Mouse (Mus musculus): Measurements from ENCODE around the gene Senp7. TPM values are rescaled to one million over a fixed set of nuclear protein-coding genes. Genes with fewer than 3 reads are reported as not detected.

Senp7 gene
- total and polyA plus RNA-seq, 2 experiments from 2014 or later: 23.8 to 31.3 TPM

GRCm38 (mm10) chr16:56038090-56038489, 10.0 kb upstream of the Senp7 start:
- ATAC-seq (no peak), DNase-seq (ENCODE audit: low spot score) (no peak)
- peaks cover 12% of the 10 kb centered on the region; the same call in 1 of the 2 replicates for H3K36me3 ChIP-seq (ENCODE audit: insufficient read depth, low read length)
- peak overlapping the region; percentile 66 for H3K4me3 ChIP-seq (ENCODE audit: low read length)
- 27% methylated on average over 8 of the region's 8 CpGs for WGBS
- peak overlapping the region; percentile 79 for H3K4me2 ChIP-seq (ENCODE audit: low read depth, low read length)
- no peak for TF ChIP-seq CTCF (IDR thresholded peaks at IDR 0.05; ENCODE audit: low read depth)
- H3K9ac ChIP-seq (replicated peaks; ENCODE audit: low read length): peak overlapping the region; percentile 69
- peaks cover 6% of the 10 kb centered on the region for H3K4me1 ChIP-seq (ENCODE audit: insufficient read depth, low read length)
- H3K27me3 ChIP-seq (ENCODE audit: insufficient read depth, low read length): no peaks in the 10 kb centered on the region
- peak overlapping the region; percentile 95 for H3K27ac ChIP-seq
- H3K9me3 ChIP-seq (ENCODE audit: low read length): no peaks in the 10 kb centered on the region

DNA sequence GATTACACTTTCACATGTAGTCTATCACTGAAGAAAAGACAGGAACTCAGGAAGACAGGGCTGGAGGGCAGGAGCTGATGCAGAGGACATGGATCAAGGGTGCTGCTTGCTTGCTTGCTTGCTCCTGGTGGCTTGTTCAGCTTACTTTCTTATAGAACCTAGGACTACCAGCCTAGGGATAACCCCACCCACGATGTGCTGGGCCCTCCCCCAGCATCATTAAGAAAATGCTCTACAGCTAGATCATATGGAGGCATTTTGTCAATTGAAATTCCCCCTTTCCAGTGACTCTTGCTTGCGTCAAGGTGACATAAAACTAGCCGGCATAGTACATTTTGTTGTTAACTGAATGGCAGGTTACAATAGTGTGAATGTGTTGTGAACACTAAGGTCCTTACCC, 7.8 kb downstream of the Senp7 start:
- WGBS: 82% methylated on average over 3 of the region's 3 CpGs
- Histone ChIP-seq H3K9ac (replicated peaks; ENCODE audit: low read length) (no peak overlapping the region), H3K9me3 (ENCODE audit: low read length) (no peaks in the 10 kb centered on the region)

DNA sequence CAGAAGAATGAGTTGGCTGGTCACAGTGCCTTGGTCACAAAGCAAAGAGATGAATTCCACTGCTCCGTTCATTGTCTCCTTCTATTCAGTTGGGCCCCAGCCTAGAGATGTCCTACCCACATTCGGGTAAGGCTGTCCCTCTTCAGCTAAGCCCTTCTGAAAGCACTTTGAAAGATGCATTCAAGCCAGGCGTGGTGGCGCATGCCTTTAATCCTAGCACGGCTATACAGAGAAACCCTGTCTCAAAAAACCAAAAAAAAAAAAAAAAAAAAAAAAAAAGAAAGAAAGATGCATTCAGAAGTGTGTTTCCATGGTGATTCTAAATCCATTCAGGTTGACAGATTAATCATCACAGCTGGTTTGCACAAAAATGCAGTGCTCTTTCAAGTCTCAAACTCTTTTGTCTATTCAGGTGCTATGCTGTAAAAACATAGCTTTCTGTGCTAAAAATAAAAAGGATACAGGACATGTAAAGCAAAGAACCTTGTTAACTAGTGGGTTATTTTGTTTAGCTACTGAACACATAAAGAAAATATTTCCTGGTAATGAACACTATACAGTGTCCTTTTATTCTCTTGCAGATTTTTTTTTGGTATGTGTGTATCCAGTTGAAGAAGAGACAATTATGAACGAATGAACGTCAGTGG, 8.9 kb downstream of the Senp7 start:
- TF ChIP-seq CTCF (IDR thresholded peaks at IDR 0.05; ENCODE audit: low read depth): no peak
- peak; percentile 72 for ATAC-seq
- WGBS: 18% methylated on average over 7 of the region's 7 CpGs
- H3K4me1 ChIP-seq (ENCODE audit: insufficient read depth, low read length): no peaks in the 10 kb centered on the region
- H3K27me3 ChIP-seq (ENCODE audit: insufficient read depth, low read length): no peaks in the 10 kb centered on the region
- DNase-seq (ENCODE audit: low spot score): peak; percentile 30
- H3K4me3 ChIP-seq (ENCODE audit: low read length): no peak overlapping the region
- H3K9ac ChIP-seq (replicated peaks; ENCODE audit: low read length): no peak overlapping the region
- H3K36me3 ChIP-seq (ENCODE audit: insufficient read depth, low read length): no peaks in the 10 kb centered on the region
- H3K27ac ChIP-seq: peak overlapping the region; percentile 45; the same call in 1 of the 2 replicates
- no peaks in the 10 kb centered on the region for H3K9me3 ChIP-seq (ENCODE audit: low read length)
- no peak overlapping the region for H3K4me2 ChIP-seq (ENCODE audit: low read depth, low read length)

More for the DNA sequence above, 7.8 kb downstream of the Senp7 start:
- Histone ChIP-seq H3K27me3 (ENCODE audit: insufficient read depth, low read length) (no peaks in the 10 kb centered on the region), H3K4me3 (ENCODE audit: low read length) (no peak overlapping the region), H3K36me3 (ENCODE audit: insufficient read depth, low read length) (no peaks in the 10 kb centered on the region), H3K4me2 (ENCODE audit: low read depth, low read length) (no peak overlapping the region), H3K27ac (no peak overlapping the region), H3K4me1 (ENCODE audit: insufficient read depth, low read length) (no peaks in the 10 kb centered on the region)
- no peak for ATAC-seq
- no peak for TF ChIP-seq CTCF (IDR thresholded peaks at IDR 0.05; ENCODE audit: low read depth)
- no peak for DNase-seq (ENCODE audit: low spot score)

DNA sequence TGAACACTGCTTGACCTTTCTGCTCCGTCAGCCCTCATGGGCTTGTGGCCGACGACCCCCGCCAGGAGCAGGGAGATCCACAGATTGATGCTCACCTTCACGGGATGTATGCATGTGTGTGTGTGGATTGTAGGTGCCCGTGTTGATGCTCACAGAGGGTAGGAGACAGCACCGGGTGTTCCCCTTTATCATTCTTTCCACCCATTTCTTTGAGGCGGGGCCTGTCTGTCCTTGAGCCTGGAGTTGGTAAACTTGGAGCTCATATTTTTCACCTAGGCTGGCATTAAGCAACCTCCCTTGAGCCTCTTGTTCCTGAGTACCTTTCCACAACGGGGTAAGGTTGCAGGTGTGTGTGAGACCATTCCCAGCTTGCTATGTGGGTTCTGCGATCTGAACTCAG, 10.0 kb downstream of the Senp7 start:
- 0 out of 2 replicates have a peak overlapping the region, but pooled peaks have one; percentile 45 for H3K27ac ChIP-seq
- ATAC-seq: no peak

GRCm38 (mm10) chr16:56061995-56062594, 14.0 kb downstream of the Senp7 start:
- TF ChIP-seq CTCF (IDR thresholded peaks at IDR 0.05; ENCODE audit: low read depth): no peak
- H3K27ac ChIP-seq: no peak overlapping the region
- no peaks in the 10 kb centered on the region for H3K36me3 ChIP-seq (ENCODE audit: insufficient read depth, low read length)
- no peaks in the 10 kb centered on the region for H3K9me3 ChIP-seq (ENCODE audit: low read length)
- ATAC-seq (no peak), DNase-seq (ENCODE audit: low spot score) (no peak)
- H3K4me3 ChIP-seq (ENCODE audit: low read length): no peak overlapping the region
- no peak overlapping the region for H3K9ac ChIP-seq (replicated peaks; ENCODE audit: low read length)
- no peaks in the 10 kb centered on the region for H3K27me3 ChIP-seq (ENCODE audit: insufficient read depth, low read length)
- H3K4me2 ChIP-seq (ENCODE audit: low read depth, low read length): no peak overlapping the region
- H3K4me1 ChIP-seq (ENCODE audit: insufficient read depth, low read length): no peaks in the 10 kb centered on the region
- WGBS: 74% methylated on average over 7 of the region's 7 CpGs

More for the DNA sequence above, 10.0 kb downstream of the Senp7 start:
- Histone ChIP-seq H3K9ac (replicated peaks; ENCODE audit: low read length) (no peak overlapping the region), H3K4me1 (ENCODE audit: insufficient read depth, low read length) (no peaks in the 10 kb centered on the region), H3K9me3 (ENCODE audit: low read length) (no peaks in the 10 kb centered on the region), H3K27me3 (ENCODE audit: insufficient read depth, low read length) (no peaks in the 10 kb centered on the region), H3K36me3 (ENCODE audit: insufficient read depth, low read length) (no peaks in the 10 kb centered on the region), H3K4me3 (ENCODE audit: low read length) (no peak overlapping the region), H3K4me2 (ENCODE audit: low read depth, low read length) (no peak overlapping the region)
- WGBS: 64% methylated on average over 10 of the region's 10 CpGs
- no peak for TF ChIP-seq CTCF (IDR thresholded peaks at IDR 0.05; ENCODE audit: low read depth)
- DNase-seq (ENCODE audit: low spot score): no peak

GRCm38 (mm10) chr16:56062981-56063380, 14.8 kb downstream of the Senp7 start:
- Histone ChIP-seq H3K9me3 (ENCODE audit: low read length) (no peaks in the 10 kb centered on the region), H3K36me3 (ENCODE audit: insufficient read depth, low read length) (no peaks in the 10 kb centered on the region), H3K4me1 (ENCODE audit: insufficient read depth, low read length) (no peaks in the 10 kb centered on the region), H3K4me3 (ENCODE audit: low read length) (no peak overlapping the region), H3K4me2 (ENCODE audit: low read depth, low read length) (no peak overlapping the region), H3K9ac (replicated peaks; ENCODE audit: low read length) (no peak overlapping the region), H3K27ac (no peak overlapping the region), H3K27me3 (ENCODE audit: insufficient read depth, low read length) (no peaks in the 10 kb centered on the region)
- 48% methylated on average over 11 of the region's 11 CpGs for WGBS
- DNase-seq (ENCODE audit: low spot score) (no peak), ATAC-seq (no peak)
- no peak for TF ChIP-seq CTCF (IDR thresholded peaks at IDR 0.05; ENCODE audit: low read depth)

All from hindbrain, postnatal 0 days (tissue).